Mouse (Mus musculus): ENCODE measurements around the gene Myo19.

Myo19 gene

DNA sequence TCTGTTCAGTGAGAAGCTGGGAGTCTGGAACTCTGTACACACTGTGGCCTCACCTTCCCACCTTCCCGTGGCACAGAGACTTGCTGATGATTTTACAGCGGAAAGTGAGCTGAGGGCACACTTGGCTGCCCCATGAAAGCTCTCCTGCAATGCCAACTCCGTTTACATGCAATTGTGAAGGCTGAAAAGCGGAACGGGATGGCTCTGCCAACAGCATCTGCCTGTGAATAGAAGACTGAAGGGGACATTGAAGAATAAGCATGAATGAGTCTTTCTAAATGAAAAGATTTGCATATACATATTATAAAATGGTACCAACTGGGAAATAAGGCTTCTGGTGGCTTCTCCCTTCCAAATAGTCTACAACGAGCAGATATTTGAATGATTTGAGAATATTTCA lies 67.3 kb downstream of the Myo19 start:
- no peak for DNase-seq (ENCODE audit: low spot score)

DNA sequence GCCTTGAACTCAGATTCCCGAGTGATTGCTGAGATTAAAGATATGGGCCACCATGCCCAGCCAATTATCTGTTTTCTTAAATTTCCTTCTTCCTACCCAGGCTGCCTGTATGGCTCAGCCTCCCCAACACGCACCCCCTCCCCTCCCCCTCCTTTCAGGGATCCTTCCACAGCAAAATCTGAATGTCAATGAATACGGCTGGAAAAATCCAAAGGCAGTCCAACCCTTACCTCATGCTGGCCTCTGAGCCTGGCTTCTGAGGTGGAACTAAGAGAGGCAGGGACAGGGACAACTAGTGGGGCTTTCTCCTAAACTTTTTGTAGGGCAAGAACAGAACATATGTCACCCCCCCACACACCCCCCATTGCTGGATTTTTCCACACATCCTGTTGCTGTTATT lies 68.2 kb downstream of the Myo19 start:
- DNase-seq (ENCODE audit: low spot score): no peak

DNA sequence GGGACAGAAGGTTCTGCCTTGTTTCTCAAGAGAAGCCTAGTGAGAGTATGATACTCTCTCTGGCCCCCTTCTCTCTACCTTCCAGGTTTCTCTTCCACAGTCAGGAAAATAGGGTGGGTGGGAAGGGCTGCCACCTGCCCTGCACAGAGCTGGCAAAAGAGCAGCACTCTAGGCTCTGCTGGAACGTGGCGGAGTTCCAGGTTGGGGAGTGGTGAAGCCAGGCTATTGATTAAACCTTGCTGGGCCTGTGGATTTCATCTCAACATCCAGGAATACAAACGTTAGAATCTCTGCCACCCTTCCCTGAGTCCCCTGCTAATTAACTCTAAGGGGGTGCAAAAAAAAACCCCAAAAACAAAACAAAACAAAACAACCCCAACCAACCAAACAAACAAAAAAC lies 68.6 kb downstream of the Myo19 start:
- no peak for DNase-seq (ENCODE audit: low spot score)

DNA sequence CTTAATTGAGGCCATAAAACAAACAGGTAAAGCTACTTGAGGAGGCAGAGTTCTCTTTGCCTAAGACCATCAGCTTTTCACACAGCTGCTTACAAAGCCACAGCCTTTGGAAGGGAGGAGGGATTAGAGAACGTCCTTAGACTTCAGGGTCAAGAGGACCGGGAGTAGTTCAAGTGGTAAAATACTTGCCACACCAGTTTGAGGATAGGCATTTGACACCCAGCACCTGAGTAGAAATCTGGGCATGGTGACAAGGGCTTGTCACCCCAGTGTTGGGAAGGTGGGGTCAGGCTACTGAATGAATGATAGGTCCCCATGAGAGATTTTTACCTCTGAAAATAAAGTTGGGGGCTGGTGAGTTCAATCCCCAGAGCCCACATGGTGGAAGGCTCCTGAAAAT lies 72.7 kb downstream of the Myo19 start:
- no peak for DNase-seq (ENCODE audit: low spot score)

DNA sequence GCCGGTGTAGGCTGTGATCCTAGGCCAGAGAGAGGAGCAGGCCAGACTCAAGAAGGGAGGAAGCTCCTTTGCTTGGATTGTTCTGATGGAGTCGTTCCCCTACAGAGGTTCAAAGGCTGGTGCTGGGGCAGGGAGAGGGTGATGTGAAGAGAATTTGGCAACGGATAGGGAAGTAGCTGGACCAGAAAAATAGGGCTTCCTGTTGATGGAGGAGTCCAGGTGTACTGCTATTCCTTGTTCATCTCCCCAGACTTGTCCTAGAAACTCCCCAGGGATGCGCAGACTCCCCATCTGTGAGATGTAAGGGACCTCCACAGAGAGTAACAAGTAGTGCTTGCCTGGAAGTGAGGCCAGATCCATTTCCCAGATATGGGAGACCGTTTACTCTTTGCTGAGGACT lies 76.5 kb downstream of the Myo19 start:
- DNase-seq (ENCODE audit: low spot score): no peak

DNA sequence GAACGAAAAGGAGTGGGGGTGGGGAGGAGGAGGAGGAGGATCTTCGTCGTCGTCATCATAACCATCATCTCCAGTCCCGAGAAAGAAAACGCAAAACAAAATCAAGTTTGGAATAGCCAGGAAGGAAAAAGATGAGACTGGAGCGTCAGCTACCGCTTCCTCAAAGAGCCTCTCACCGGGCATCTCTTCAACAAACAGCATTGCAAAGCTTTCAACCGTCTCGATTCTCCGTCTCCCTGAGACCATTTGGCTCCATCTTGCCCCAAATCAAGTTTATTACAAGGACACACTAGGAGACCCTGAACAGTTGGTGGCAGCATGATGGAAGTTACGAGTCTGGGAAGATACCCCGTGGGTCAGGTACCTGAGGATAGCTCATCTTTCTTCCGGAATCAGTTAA lies 77.2 kb downstream of the Myo19 start:
- no peak for DNase-seq (ENCODE audit: low spot score)

DNA sequence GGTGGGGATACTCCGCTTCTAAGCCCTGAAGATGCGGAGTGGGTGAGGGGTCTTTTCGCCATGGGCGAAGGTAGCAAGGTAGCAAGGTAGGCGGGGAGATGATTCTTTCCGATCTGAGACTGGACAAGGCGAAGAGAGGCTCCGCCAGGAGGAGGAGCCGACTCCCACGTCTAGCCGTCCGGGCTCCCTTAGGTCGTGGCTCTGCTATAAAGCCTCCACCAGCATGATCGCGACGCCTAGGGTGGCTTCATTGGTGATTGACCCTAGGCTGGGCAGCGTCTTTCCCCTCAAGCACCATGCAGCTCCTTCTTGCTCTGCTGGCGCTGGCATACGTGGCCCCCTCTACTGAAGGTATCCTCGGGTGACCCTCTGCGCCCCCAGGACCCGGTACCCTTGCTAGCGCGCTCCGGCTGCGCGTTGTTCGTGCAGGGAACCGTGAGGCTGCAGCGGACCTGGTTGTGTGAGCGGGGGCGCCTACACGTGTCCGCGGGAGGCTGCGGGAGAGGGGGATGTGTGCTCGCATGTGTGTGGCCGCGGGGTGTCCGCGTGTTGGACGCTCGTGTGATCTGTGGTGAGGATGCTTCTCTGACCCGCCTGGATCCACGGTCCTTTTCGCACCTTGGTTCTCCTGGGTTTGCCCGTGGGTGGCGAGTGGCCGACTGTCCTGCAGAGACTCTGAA lies 77.8 kb downstream of the Myo19 start, which contains the start of gene Car4:
Gene Car4, plus strand, starts transcription at position 196 of the 680 bp plus-strand sequence.
- DNase-seq (ENCODE audit: low spot score): no peak

DNA sequence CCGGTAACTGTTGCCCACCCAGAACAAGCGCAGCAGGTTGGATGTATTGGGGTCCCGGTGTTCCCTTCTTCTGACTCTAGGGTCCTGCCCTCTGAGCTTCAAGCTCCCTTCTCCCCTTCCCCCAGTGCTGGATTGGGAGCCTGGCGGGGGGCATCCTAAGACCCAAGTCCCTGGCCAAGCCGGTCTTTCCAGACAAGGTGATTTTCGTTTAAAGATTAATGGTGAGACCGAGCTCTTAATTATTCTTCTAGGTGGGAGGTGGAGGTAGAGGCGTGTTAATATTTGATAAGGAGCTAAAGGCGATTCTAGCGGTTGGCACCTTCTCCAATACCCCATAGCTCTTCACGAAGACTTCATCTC lies 78.3 kb downstream of the Myo19 start:
- no peak for DNase-seq (ENCODE audit: low spot score)

DNA sequence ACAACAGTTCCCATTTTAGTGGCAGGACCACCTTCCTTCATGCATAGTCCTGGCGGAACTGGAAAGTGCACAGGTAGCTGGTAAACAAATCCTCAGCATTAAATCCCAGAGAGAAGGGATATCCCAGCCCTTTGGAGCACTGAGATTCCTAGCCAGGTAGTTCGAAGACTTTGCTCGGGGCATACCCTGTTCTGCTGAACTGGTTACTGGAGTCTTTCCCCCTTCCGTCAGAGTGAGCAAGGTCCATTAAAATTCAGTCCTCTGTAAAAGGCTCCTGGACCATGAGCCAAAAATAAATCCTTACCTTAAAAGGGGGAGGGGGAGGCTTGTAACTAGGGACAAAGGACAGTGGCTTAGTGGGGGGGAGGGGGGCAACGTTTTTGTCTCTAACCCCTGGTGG lies 79.2 kb downstream of the Myo19 start:
- DNase-seq (ENCODE audit: low spot score): no peak

DNA sequence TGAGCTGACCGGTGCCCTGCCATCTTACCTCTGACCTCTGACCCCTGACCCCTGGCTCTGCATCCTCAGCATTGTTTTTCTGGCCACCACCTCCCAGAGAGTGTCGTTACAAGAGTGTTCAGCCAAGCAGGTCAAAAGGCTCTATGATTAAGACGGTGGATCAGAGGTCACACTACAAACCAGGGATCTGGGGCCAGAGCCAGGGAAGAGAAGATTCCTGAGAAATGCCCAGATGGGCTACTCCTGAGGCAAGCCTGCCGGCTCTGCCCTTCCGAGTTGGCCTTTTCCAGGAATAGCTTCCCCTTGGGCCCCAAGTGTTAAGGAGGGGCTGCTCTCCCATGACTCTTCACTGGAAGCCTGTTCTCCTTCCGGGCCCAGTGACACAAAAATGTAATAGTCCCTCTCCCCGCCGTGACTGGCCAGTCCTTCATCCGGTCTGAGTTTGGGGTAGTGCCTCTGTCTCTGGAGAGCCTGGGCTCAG lies 79.8 kb downstream of the Myo19 start:
- no peak for DNase-seq (ENCODE audit: low spot score)

DNA sequence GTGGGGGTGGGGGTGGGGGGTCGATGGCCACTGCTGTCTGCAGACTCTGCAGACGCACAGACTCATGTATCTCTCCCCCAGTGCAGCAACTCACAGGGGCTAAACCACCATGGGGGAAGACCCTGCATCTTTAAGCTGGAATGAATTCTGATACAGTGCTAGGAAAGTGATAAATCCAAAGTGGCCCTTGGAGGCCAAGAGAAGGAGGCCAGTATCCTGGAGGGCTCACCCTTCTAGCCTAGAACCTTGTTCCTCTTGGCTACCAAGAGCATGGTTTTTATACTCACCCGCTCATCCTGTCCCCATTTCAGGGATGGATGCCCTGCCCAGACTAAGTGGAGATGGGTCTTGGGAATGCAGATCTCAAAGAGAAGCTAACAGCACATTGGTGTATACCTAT lies 80.3 kb downstream of the Myo19 start:
- no peak for DNase-seq (ENCODE audit: low spot score)

DNA sequence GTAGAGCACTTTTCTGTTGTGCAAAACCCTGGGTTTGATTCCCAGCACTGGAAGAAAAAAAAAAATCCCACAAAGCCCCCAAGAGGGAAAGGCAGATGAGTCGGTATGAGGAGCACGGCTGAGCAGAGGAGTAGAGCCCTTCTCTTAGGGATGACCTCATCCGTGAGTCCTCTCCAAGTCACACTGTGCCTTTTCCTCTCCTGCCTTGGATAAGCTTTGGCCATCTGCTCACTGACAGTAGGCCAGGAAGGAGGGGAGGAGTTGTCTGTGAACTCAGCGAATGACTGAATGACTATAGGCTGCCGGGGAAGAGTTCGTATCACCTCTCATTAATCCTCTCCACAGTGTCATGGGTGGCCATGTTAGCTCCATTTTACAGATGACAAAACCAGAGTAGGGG lies 80.8 kb downstream of the Myo19 start:
- DNase-seq (ENCODE audit: low spot score): no peak

All from ovary, postnatal 10 days (tissue).